Mouse (Mus musculus): ENCODE measurements around the gene Ifna1.
"Not testable (repeated sequence)": the region's sequence is repeated elsewhere in the genome, so short reads cannot be mapped to it uniquely, and the experiment has no call there.

The Ifna1 gene

GRCm38 (mm10) chr4:88849698-88850097 is at the start of gene Ifna1:
TSS of gene Ifna1 (plus strand) at chr4:88850087.
- in situ Hi-C loops (cut with MseI, MboI): no loop called here

DNA sequence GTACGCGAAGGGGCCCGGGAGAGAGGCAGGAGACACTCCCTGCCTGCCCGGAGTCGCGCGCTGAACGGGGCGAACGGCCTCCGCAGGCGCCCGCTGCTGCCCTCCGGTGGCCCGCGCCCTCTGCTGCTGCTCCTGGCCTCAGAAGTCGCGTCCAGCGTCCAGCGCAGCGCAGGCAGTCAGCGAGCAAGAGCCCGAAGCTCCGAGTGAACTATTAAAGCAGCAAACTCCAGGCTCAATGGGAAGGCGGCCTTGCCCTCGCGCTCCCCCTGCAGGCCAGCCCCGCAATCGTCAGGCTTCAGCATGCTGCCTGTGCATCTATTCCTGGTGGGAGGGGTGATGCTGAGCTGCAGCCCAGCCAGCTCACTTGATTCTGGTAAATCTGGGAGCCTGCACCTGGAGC is 46.9 kb upstream of the Ifna1 start, which contains the start of gene Gm13287:
Gene Gm13287 (plus strand): TSS at position 301 of the 400 bp plus-strand sequence.
- in situ Hi-C loops (cut with MseI, MboI): not testable (repeated sequence)

DNA sequence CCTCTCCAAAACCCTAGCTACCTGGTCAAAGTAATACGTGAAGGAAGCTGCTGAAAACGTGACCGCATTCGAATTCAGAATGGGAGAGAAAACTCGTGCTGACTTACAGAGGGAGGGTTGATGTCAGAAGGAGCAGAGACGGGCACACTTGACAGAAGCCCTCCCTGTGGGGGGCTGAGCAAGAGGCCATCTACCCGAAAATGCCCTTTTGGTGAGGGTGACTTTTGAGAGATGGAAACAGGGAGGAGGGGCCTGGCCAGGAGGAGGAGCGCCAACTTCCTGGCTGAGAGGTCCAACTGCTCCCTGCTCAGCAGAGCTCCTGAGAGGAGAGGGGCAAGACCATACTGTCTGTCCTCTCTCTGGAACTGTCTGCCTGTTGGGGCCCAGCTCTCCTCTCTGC is 44.7 kb upstream of the Ifna1 start, which contains the start of gene Gm13288:
Gene Gm13288 (plus strand): TSS at position 301 of the 400 bp plus-strand sequence.
- in situ Hi-C loops (cut with MseI, MboI): not testable (repeated sequence)

DNA sequence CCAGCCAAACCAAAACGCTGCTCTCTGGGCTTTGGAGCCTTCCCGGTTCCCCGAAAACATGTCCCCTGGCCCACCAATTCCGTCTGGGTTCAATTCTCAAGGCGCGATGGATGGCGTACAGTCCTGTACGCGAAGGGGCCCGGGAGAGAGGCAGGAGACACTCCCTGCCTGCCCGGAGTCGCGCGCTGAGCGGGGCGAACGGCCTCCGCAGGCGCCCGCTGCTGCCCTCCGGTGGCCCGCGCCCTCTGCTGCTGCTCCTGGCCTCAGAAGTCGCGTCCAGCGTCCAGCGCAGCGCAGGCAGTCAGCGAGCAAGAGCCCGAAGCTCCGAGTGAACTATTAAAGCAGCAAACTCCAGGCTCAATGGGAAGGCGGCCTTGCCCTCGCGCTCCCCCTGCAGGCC is 44.1 kb upstream of the Ifna1 start:
- in situ Hi-C loops (cut with MseI, MboI): not testable (repeated sequence)

GRCm38 (mm10) chr4:88815928-88816327 is 34.0 kb upstream of the Ifna1 start, which contains the start of gene Ifna7:
TSS of gene Ifna7 (plus strand) at chr4:88816228.
- in situ Hi-C loops (cut with MseI, MboI): no loop called here

GRCm38 (mm10) chr4:88819659-88820058 is 30.2 kb upstream of the Ifna1 start, which contains the start of gene Ifna11:
TSS of gene Ifna11 (plus strand) at chr4:88819959.
- in situ Hi-C loops (cut with MseI, MboI): no loop called here

DNA sequence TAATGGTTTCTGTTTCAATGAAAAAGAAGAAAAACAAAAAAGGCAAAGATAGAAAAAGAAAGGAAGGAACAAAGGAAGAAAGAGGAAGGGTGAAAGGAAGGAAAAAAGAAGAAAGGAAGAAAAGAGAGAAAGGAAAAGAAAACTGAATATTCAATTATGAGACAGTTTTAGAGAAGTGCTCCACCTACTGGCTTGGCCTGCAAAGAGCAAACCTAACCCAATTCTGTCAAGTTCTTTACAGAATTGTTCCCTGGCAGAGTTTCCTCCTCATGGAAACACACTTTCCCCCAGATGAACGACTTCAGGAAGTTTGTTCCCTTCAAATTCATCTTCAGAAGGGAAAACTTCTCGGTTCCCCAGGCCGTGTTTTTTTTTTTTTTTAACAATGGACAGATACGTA is 26.9 kb upstream of the Ifna1 start:
- in situ Hi-C loops (cut with MseI, MboI): no loop called here

DNA sequence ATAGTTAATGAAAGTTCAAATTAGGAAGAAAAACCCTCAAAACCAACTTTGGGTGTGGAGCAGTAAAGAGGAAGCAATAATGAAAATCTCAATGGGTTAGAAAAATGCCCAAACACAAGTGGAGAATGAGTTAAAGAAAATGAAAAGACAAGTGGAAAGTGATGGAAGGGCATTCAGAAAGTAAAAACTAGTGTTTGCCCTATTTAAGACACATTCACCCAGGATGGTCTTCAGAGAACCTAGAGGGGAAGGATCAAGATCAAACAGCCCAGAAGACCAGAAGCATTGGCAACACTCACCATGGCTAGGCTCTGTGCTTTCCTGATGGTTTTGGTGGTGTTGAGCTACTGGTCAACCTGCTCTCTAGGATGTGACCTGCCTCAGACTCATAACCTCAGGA is 22.8 kb upstream of the Ifna1 start, which contains the start of gene Ifna6:
Gene Ifna6 (plus strand): TSS at position 301 of the 400 bp plus-strand sequence.
- in situ Hi-C loops (cut with MseI, MboI): not testable (repeated sequence)

GRCm38 (mm10) chr4:88830523-88830922 is 19.4 kb upstream of the Ifna1 start:
- in situ Hi-C loops (cut with MseI, MboI): no loop called here

GRCm38 (mm10) chr4:88835225-88835624 is 14.7 kb upstream of the Ifna1 start, which contains the start of gene Ifna5:
TSS of gene Ifna5 (plus strand) at chr4:88835525.
- in situ Hi-C loops (cut with MseI, MboI): not testable (repeated sequence)

DNA sequence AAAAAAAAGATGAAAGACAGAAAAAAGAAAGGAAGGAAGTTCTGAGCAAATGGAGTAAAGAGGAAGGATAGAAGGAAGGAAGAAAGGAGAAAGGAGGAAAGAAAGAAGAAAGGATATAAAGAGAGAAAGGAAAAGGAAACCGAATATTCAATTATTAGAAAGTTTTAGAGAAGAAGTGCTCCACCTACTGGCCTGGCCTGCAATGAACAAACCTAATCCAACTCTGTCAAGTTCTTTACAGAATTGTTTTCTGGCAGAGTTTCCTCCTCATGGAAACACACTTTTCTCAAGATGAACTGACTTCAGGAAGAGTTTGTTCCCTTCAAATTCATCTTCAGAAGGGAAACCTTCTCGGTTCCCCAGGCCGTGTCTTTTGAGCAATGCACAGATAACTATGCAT is 11.1 kb upstream of the Ifna1 start:
- in situ Hi-C loops (cut with MseI, MboI): no loop called here

DNA sequence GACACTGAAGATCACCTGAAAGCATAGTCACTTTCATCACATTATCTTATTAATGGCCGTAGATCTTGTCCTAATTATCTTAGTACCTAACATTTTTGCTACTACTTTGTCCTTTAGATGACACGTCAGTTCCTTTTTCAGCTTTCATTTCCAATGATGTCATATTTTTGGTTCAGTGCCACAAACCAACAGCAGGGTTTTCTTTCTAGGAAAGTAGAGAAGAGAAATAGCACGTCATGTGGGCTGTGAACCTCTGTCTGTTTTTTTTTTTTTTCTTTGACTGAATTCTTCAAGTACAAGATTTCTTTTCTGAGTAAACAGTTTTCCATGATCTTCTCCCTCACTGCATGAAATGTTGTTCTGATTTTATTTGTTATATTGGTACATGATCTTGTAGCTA is 9.8 kb upstream of the Ifna1 start:
- in situ Hi-C loops (cut with MseI, MboI): no loop called here

- in situ Hi-C loops (cut with MseI, MboI): no loop called here
Measured at GRCm38 (mm10) chr4:88841438-88841911, 8.4 kb upstream of the Ifna1 start, which contains the start of gene Ifna4. TSS of gene Ifna4 (plus strand) at chr4:88841861.

DNA sequence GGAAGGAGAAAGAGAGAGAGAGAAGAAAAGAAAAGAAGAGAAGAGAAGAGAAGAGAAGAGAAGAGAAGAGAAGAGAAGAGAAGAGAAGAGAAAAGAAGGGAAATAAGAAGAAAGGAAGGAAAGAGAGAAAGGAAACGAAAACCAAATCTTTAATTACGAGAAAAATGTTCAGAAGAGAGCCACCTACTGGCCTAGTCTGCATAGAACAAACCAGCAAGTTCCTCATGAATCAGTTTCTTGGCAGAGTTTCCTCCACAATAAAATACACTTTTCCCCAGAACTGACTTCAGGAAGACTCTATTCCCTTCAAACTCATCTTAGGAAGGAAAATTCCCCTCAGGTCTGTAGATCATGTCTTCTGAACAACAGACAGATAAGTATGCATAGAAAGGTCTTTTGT is 4.6 kb upstream of the Ifna1 start:
- in situ Hi-C loops (cut with MseI, MboI): no loop called here

DNA sequence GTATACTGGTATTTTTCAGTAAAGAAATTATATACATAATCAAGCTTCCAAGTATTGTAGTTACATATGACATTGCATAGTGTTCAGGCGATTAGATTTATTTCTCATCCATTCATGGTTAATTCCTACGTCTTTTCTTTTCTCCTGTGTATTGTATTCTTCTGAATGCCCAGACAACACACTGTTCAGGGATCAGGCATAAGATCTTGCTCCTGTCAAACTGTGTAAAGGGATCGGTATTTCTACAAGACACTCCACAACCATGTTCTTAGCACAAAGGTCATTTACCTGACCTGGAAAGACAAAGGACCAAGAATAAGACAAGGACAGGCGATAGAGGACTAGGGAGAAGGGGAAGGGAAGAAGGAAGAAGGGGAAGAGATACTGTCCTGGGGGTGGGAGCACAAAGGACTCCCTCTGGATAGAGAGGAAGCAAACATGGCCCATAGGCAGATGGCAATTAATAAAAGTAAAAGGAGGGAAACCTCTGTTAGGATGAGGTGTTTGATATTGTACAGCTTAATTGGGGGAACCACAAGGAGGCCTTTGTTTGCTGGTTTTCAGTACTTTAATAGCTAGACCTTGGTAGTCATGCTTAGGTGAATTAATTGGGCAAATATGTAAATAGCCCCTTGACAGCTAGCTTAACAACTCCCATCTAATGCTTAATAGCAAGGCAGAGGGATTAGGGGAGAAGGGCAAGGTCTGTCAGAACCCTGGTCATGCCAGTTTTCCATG is 1.3 kb downstream of the Ifna1 start:
- in situ Hi-C loops (cut with MseI, MboI): no loop called here

DNA sequence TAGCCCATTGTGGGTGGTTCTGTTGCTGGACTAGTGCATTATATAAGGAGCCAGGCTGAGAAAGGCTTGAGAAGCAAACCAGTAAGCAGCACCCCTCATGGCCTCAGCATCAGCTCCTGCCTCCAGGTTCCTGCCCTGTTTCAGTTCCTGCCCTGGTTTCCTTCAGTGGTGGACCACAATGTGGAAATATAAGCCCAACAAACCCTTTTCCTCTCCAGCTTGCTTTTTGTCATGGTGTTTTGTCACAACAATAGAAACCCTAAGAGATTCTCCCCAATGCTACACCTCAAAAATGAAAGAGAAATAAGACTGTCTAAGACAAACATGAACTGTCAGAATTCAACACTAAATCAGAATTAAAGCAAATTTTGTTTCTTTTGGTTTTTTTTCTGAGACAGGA is 9.3 kb downstream of the Ifna1 start:
- in situ Hi-C loops (cut with MseI, MboI): no loop called here

DNA sequence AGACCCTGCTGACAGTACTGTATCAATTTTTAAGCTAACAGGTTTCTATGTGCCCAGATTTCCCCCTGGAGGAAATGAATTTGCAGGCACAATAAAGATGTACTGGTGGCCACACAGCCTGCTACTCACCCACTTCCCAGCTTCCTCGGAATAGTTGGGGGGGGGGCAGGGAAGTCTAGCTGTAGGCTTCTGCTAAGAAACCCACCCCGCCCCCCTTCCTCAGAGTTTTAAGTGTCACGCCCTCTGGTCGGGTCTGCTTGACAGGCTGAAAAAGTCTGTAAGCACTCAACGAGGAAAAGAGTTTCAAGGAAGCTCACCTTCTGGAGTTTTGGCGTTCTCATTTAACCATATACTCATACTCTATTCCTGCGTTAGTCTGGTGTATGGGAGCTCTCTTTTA is 13.4 kb downstream of the Ifna1 start:
- in situ Hi-C loops (cut with MseI, MboI): no loop called here

DNA sequence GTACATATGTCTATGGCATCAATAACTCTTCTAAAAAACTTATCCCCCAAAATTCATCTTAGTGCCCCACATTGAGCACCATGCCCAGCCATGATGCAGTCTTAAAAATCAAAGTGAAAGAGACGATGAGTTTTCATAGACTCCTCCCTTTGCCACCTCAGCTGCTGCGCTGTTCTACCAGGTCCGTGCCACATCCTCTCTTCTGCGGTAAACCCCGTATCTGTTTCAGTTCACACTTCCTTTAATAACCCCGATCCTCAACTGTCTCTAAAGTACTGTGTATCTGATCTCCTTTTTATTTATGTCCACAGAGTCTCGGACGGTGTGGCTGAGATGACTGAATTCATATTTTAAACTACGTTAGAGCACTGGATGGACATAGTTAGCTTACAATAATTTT is 14.7 kb downstream of the Ifna1 start:
- in situ Hi-C loops (cut with MseI, MboI): no loop called here

DNA sequence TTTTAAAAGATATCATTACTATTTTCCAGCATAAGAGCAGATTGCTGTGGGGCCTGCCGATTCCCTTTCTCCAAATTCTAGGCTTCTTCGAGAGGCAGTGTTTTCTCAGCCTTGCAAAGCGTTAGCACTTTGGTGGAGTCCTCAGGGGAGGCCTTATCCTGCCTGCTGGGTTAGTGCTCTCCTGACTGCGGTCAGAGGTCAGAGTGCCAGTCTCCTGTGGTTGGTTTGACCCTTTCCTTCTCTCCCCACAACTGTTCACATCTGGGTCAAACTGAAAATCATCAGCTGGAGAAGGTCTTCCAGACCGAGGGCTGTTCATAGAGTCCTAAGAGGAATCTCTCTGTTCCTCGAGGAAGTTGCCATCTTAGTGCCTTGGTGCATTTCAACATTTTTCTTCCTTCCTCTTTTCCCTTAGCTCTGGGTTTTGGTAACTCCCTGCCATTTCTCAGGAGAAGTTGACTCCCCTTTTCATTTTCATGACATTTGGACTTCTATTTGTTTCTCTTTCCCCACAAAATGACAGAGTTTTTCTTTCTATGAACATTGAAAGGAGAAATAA is 15.2 kb downstream of the Ifna1 start:
- in situ Hi-C loops (cut with MseI, MboI): no loop called here

DNA sequence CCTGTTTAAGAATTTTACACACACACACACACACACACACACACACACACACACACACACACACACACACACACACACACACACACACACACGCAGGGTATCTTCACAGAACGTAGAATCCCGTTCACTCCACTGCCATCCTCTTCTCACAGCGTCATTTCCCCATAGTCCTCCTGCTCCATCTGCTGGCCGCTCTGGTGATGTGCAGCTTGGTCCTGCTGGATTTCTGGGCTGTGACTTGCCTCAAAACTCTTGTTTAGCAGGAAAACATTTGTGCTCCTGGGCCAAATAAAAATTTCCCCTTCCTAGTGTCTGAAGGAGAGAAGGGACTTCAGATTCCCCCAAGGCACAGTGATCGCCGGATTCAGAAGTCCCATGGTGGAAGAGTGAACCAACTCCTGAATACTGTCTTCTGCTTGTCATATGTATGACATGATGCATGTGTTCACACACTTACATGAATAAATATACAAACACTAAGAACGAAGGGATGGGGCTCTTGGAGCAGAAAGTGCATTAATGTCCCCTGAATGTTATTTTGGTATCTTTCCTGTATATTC is 17.6 kb downstream of the Ifna1 start:
- in situ Hi-C loops (cut with MseI, MboI): no loop called here

DNA sequence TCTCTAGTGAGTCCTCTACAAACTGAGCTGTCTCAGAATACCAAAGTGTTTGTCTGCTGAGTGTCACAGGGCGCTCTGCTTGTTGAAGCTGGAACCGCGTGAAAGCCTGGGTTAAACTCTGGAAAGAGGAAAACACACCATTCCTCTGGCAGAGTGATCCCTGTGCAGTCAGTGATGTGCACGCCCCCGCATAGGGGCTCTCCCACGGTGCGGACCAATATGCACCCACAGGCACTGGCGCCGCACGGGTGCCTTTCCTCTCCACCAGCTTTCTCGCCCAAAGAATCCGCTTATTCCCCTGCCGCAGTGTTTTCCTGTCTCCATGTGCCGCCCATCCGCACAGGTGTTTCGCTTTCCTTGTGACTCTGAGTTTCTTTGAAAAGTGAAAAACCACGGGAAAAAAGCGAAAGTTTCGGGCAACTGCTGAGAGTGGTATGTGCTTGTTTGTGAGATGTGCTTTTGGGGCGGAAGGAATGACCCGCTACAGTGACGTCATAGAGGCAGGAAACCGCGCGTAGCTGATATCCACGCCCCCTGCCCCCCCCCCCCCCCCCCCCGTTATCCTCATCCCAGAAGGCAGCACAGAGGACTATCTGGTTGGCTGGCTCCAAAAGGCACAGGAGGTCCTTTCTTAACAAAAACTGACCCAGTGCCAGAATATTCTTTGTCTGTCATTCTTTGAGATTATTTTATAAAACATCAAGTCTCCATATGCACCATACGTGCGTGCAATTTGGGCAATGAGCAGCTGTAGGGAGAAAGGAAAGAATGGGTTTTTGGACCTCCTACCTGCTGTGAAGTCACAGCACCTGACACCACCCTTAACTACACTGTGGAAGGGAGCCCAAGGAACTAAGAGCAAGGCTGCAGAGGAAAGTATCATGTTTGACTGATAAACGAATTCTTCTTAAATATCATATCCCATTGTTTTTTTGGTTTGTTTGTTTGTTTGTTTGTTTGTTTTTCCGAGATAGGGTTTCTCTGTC is 18.3 kb downstream of the Ifna1 start:
- in situ Hi-C loops (cut with MseI, MboI): no loop called here
